Mouse (Mus musculus): ENCODE results near the gene Arhgap30. TPM values are rescaled to one million over a fixed set of nuclear protein-coding genes. Genes with fewer than 3 reads are reported as not detected.

Arhgap30 gene
- total RNA-seq, 2 experiments from 2014 or later = 1.9 to 2.1 TPM

- DNase-seq (ENCODE audit: low spot score in 2 of 2) = no peak
Observed at GRCm38 (mm10) chr1:171375646-171376097, 13.1 kb upstream of the Arhgap30 start.

GRCm38 (mm10) chr1:171378298-171378697, 10.5 kb upstream of the Arhgap30 start:
- DNase-seq (ENCODE audit: low spot score in 2 of 2) = no peak

- peak; percentile 84 to 85 for DNase-seq (ENCODE audit: low spot score in 2 of 2)
Observed at GRCm38 (mm10) chr1:171379935-171380599, 8.7 kb upstream of the Arhgap30 start.

- no peak for DNase-seq (ENCODE audit: low spot score in 2 of 2)
Observed at GRCm38 (mm10) chr1:171382096-171382620, 6.6 kb upstream of the Arhgap30 start.

- DNase-seq (ENCODE audit: low spot score in 2 of 2) = no peak
Observed at GRCm38 (mm10) chr1:171384361-171384760, 4.4 kb upstream of the Arhgap30 start.

GRCm38 (mm10) chr1:171385171-171385570, 3.6 kb upstream of the Arhgap30 start:
- no peak for DNase-seq (ENCODE audit: low spot score in 2 of 2)

GRCm38 (mm10) chr1:171387099-171387498, 1.7 kb upstream of the Arhgap30 start:
- DNase-seq (ENCODE audit: low spot score in 2 of 2) = no peak

- no peak for DNase-seq (ENCODE audit: low spot score in 2 of 2)
Observed at GRCm38 (mm10) chr1:171390101-171390500, 1.3 kb downstream of the Arhgap30 start.

- no peak for DNase-seq (ENCODE audit: low spot score in 2 of 2)
Observed at GRCm38 (mm10) chr1:171401821-171402220, 13.1 kb downstream of the Arhgap30 start.

- DNase-seq (ENCODE audit: low spot score in 2 of 2) = no peak
Observed at GRCm38 (mm10) chr1:171402991-171403390, 14.2 kb downstream of the Arhgap30 start.

GRCm38 (mm10) chr1:171407263-171407662, 18.5 kb downstream of the Arhgap30 start:
- no peak for DNase-seq (ENCODE audit: low spot score in 2 of 2)

- no peak for DNase-seq (ENCODE audit: low spot score in 2 of 2)
Observed at GRCm38 (mm10) chr1:171410231-171410630, 21.5 kb downstream of the Arhgap30 start.

- peak; percentile 94 to 95 for DNase-seq (ENCODE audit: low spot score in 2 of 2)
Observed at GRCm38 (mm10) chr1:171410947-171411484, 22.3 kb downstream of the Arhgap30 start, which contains the start of gene Usf1. TSS of gene Usf1 (plus strand) at chr1:171411313.

GRCm38 (mm10) chr1:171411492-171411941, 22.8 kb downstream of the Arhgap30 start:
- DNase-seq (ENCODE audit: low spot score in 2 of 2) = no peak

GRCm38 (mm10) chr1:171412001-171412441, 23.3 kb downstream of the Arhgap30 start:
- DNase-seq (ENCODE audit: low spot score in 2 of 2) = peak; percentile 34 to 48

GRCm38 (mm10) chr1:171412446-171412845, 23.7 kb downstream of the Arhgap30 start:
- DNase-seq (ENCODE audit: low spot score in 2 of 2) = no peak

GRCm38 (mm10) chr1:171413608-171414007, 24.9 kb downstream of the Arhgap30 start:
- DNase-seq (ENCODE audit: low spot score in 2 of 2) = no peak

GRCm38 (mm10) chr1:171418660-171419059, 29.9 kb downstream of the Arhgap30 start, which contains the start of gene Tstd1:
TSS of gene Tstd1 (plus strand) at chr1:171418872.
- no peak for DNase-seq (ENCODE audit: low spot score in 2 of 2)

- no peak for DNase-seq (ENCODE audit: low spot score in 2 of 2)
Observed at GRCm38 (mm10) chr1:171419291-171419882, 30.6 kb downstream of the Arhgap30 start.

- no peak for DNase-seq (ENCODE audit: low spot score in 2 of 2)
Observed at GRCm38 (mm10) chr1:171419905-171420304, 31.2 kb downstream of the Arhgap30 start.

- no peak for DNase-seq (ENCODE audit: low spot score in 2 of 2)
Observed at GRCm38 (mm10) chr1:171422504-171423095, 33.8 kb downstream of the Arhgap30 start.

GRCm38 (mm10) chr1:171424638-171425037, 35.9 kb downstream of the Arhgap30 start:
- DNase-seq (ENCODE audit: low spot score in 2 of 2) = no peak

All from layer of hippocampus, postnatal 10 days (tissue).